Mouse (Mus musculus) heart, embryonic 16.5 days (tissue): ENCODE measurements around the gene Ptpru. TPM values are rescaled to one million over a fixed set of nuclear protein-coding genes. Genes with fewer than 3 reads are reported as not detected.

Experiments
- ATAC-seq: fragments of 200-750 bp; cut with Nextera tagmentation; replicated peaks from 2 replicates; pipeline ENCODE4 v1.8.0; 2017; ENCODE audit warnings: moderate number of reproducible peaks; ENCODE audit not compliant: insufficient read depth, low FRiP score; ENCODE audit errors: extremely low read depth
- H3K27ac ChIP-seq: fragments of 300-500 bp; sonication (generic); 2 replicates; pipeline ENCODE4 v1.5.1; 2014; ENCODE audit warnings: mild to moderate bottlenecking, low read length, control low read depth, moderate library complexity
- H3K27me3 ChIP-seq: fragments of 300-500 bp; sonication (generic); 2 replicates; pipeline ENCODE4 v1.6.1; 2014; ENCODE audit warnings: low read length, mixed read lengths; ENCODE audit not compliant: control insufficient read depth, insufficient read depth
- H3K36me3 ChIP-seq: fragments of 300-500 bp; sonication (generic); 2 replicates; pipeline ENCODE4 v1.6.1; 2014; ENCODE audit not compliant: control insufficient read depth, insufficient read depth
- H3K4me1 ChIP-seq: fragments of 300-500 bp; sonication (generic); 2 replicates; pipeline ENCODE4 v1.6.1; 2014; ENCODE audit warnings: low read length, mixed read lengths; ENCODE audit not compliant: control insufficient read depth, insufficient read depth
- H3K4me2 ChIP-seq: fragments of 300-500 bp; sonication (generic); 2 replicates; pipeline ENCODE4 v1.6.1; 2014; ENCODE audit warnings: low read depth, mild to moderate bottlenecking, control low read depth, low read length
- H3K4me3 ChIP-seq: fragments of 300-500 bp; sonication (generic); 2 replicates; pipeline ENCODE4 v1.5.1; 2014; ENCODE audit warnings: mild to moderate bottlenecking, control low read depth, low read length
- H3K9ac ChIP-seq: fragments of 300-500 bp; sonication (generic); 2 replicates; pipeline ENCODE4 v1.6.1; 2014; ENCODE audit warnings: low read length, control low read depth
- H3K9me3 ChIP-seq: fragments of 300-500 bp; sonication (generic); replicated peaks from 2 replicates; pipeline ENCODE4 v1.6.1; 2016; ENCODE audit warnings: low read length; ENCODE audit not compliant: control insufficient read depth
- WGBS: fragments of 180-500 bp; shearing (Covaris S2); extraction: QIAGEN DNeasy Blood & Tissue Kit; methylation state at CpG from one replicate; pipeline ENCODE4 v1.1.7; 2014; 5-methylcytosine and 5-hydroxymethylcytosine counted together
- polyA plus RNA-seq: library from polyadenylated mRNA; unstranded; fragments of >200 nt; fragmentation: Nextera tagmentation; extraction: Ambion mirVana; gene quantifications from 2 replicates; pipeline ENCODE4 v1.2.1, GENCODE M21; 2015

Gene Ptpru
- polyA plus RNA-seq, 1 experiment from 2014 or later, result 1.5 TPM

- no peaks in the 10 kb centered on the region for H3K9me3 ChIP-seq
- no peaks in the 10 kb centered on the region for H3K36me3 ChIP-seq
- H3K27ac ChIP-seq, result no peak overlapping the region
- H3K27me3 ChIP-seq, result no peaks in the 10 kb centered on the region
- peak; percentile 49; the same call in 1 of the 2 replicates for ATAC-seq
- no peak overlapping the region for H3K4me3 ChIP-seq
- 0 out of 2 replicates have a peak, but pooled peaks cover 9% of the 10 kb centered on the region for H3K4me1 ChIP-seq
- H3K4me2 ChIP-seq, result no peak overlapping the region
- WGBS, result 34% methylated on average over 3 of the region's 3 CpGs
- H3K9ac ChIP-seq, result no peak overlapping the region
These were observed 57.1 kb downstream of the Ptpru start for GRCm38 (mm10) chr4:131781023-131781422.

GRCm38 (mm10) chr4:131778616-131779275 lies 59.3 kb downstream of the Ptpru start:
- H3K27me3 ChIP-seq, result no peaks in the 10 kb centered on the region
- H3K27ac ChIP-seq, result no peak overlapping the region
- H3K4me3 ChIP-seq, result no peak overlapping the region
- no peak overlapping the region for H3K4me2 ChIP-seq
- H3K9me3 ChIP-seq, result no peaks in the 10 kb centered on the region
- 0 out of 2 replicates have a peak, but pooled peaks cover 9% of the 10 kb centered on the region for H3K4me1 ChIP-seq
- H3K36me3 ChIP-seq, result no peaks in the 10 kb centered on the region
- no peak overlapping the region for H3K9ac ChIP-seq
- WGBS, result 76% methylated on average over 14 of the region's 14 CpGs
- no peak for ATAC-seq

GRCm38 (mm10) chr4:131771384-131771783 lies 66.7 kb downstream of the Ptpru start:
- no peak; the same call in 1 of the 2 replicates for ATAC-seq
- no peaks in the 10 kb centered on the region for H3K4me1 ChIP-seq
- no peaks in the 10 kb centered on the region for H3K27me3 ChIP-seq
- H3K9ac ChIP-seq, result no peak overlapping the region; the same call in 1 of the 2 replicates
- no peak overlapping the region for H3K27ac ChIP-seq
- no peaks in the 10 kb centered on the region for H3K36me3 ChIP-seq
- H3K4me2 ChIP-seq, result no peak overlapping the region
- WGBS, result 65% methylated on average over 11 of the region's 11 CpGs
- H3K4me3 ChIP-seq, result no peak overlapping the region
- no peaks in the 10 kb centered on the region for H3K9me3 ChIP-seq

- Histone ChIP-seq H3K9me3 (no peaks in the 10 kb centered on the region), H3K27me3 (no peaks in the 10 kb centered on the region), H3K4me1 (no peaks in the 10 kb centered on the region), H3K27ac (no peak overlapping the region), H3K9ac (no peak overlapping the region), H3K4me3 (no peak overlapping the region), H3K4me2 (no peak overlapping the region), H3K36me3 (no peaks in the 10 kb centered on the region)
- ATAC-seq, result no peak
- 81% methylated on average over 7 of the region's 7 CpGs for WGBS
These were observed 74.2 kb downstream of the Ptpru start for GRCm38 (mm10) chr4:131763911-131764310.

GRCm38 (mm10) chr4:131763479-131763878 lies 74.6 kb downstream of the Ptpru start:
- no peak for ATAC-seq
- Histone ChIP-seq H3K4me1 (no peaks in the 10 kb centered on the region), H3K4me2 (no peak overlapping the region), H3K27ac (no peak overlapping the region), H3K9me3 (no peaks in the 10 kb centered on the region), H3K9ac (no peak overlapping the region), H3K27me3 (no peaks in the 10 kb centered on the region), H3K4me3 (no peak overlapping the region), H3K36me3 (no peaks in the 10 kb centered on the region)
- 61% methylated on average over 3 of the region's 3 CpGs for WGBS

GRCm38 (mm10) chr4:131762211-131762784 lies 75.8 kb downstream of the Ptpru start:
- Histone ChIP-seq H3K4me3 (no peak overlapping the region), H3K27me3 (no peaks in the 10 kb centered on the region), H3K27ac (no peak overlapping the region), H3K9ac (no peak overlapping the region), H3K4me2 (no peak overlapping the region), H3K9me3 (no peaks in the 10 kb centered on the region), H3K4me1 (no peaks in the 10 kb centered on the region), H3K36me3 (no peaks in the 10 kb centered on the region)
- no peak for ATAC-seq
- 73% methylated on average over 8 of the region's 8 CpGs for WGBS

- no peaks in the 10 kb centered on the region for H3K36me3 ChIP-seq
- ATAC-seq, result no peak
- no peaks in the 10 kb centered on the region for H3K9me3 ChIP-seq
- H3K27ac ChIP-seq, result no peak overlapping the region
- H3K4me2 ChIP-seq, result no peak overlapping the region
- no peaks in the 10 kb centered on the region for H3K4me1 ChIP-seq
- 48% methylated on average over 10 of the region's 10 CpGs for WGBS
- H3K9ac ChIP-seq, result no peak overlapping the region
- H3K27me3 ChIP-seq, result no peaks in the 10 kb centered on the region
- H3K4me3 ChIP-seq, result no peak overlapping the region
These were observed 85.8 kb downstream of the Ptpru start for GRCm38 (mm10) chr4:131752204-131752837.

GRCm38 (mm10) chr4:131751561-131751960 lies 86.5 kb downstream of the Ptpru start:
- no peak overlapping the region for H3K4me3 ChIP-seq
- H3K27me3 ChIP-seq, result no peaks in the 10 kb centered on the region
- no peaks in the 10 kb centered on the region for H3K9me3 ChIP-seq
- WGBS, result 67% methylated on average over 7 of the region's 7 CpGs
- no peaks in the 10 kb centered on the region for H3K4me1 ChIP-seq
- no peak for ATAC-seq
- H3K27ac ChIP-seq, result no peak overlapping the region
- H3K36me3 ChIP-seq, result no peaks in the 10 kb centered on the region
- H3K4me2 ChIP-seq, result no peak overlapping the region
- no peak overlapping the region for H3K9ac ChIP-seq

GRCm38 (mm10) chr4:131749802-131750201 lies 88.3 kb downstream of the Ptpru start:
- ATAC-seq, result no peak
- H3K4me2 ChIP-seq, result no peak overlapping the region
- WGBS, result 73% methylated on average over 6 of the region's 6 CpGs

More at GRCm38 (mm10) chr4:131749802-131750201, 88.3 kb downstream of the Ptpru start:
- no peak overlapping the region for H3K9ac ChIP-seq
- no peaks in the 10 kb centered on the region for H3K4me1 ChIP-seq
- H3K27me3 ChIP-seq, result no peaks in the 10 kb centered on the region
- no peaks in the 10 kb centered on the region for H3K9me3 ChIP-seq
- H3K4me3 ChIP-seq, result no peak overlapping the region
- no peak overlapping the region for H3K27ac ChIP-seq
- H3K36me3 ChIP-seq, result no peaks in the 10 kb centered on the region
